Mouse (Mus musculus): Measurements from ENCODE around the gene Ttpal. TPM values are rescaled to one million over a fixed set of nuclear protein-coding genes. Genes with fewer than 3 reads are reported as not detected.
"Not testable (repeated sequence)": the region's sequence is repeated elsewhere in the genome, so short reads cannot be mapped to it uniquely, and the experiment has no call there.

The Ttpal gene
- polyA plus RNA-seq, 1 experiment, result 40.7 TPM

DNA sequence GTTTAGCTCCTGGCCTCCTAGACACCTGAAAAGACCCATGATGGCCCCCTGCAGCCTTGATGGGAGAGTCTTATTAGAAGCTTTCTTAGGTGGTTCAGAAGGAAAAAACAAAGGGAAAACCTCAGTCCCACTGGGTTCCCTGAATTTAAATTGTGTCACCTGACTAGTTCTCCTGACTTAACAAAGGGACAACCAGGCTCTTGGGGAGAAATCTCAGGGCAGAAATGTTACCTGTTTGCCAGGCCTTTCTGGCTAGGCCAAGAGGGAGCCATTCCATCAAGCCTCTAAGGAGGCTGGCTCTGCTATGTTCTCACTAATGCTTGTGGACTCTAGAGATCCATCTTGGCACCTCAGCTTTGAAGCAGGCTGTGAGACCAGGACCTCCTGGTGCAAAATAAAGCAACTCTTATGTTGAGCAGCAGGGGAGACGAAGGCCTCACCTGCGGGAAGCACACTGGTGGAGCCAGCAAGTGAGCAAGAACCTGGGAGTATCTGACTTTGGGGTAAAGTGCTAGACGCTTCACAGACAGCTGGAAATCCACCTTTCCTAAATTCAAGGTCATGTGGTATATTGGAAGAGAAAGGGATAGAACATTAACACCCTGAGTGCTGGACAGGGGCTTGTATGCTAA, 15.2 kb downstream of the Ttpal start:
- H3K27ac ChIP-seq (ENCODE audit: insufficient read depth, low read length), result no peak overlapping the region
- TF ChIP-seq POLR2A (IDR thresholded peaks at IDR 0.05; ENCODE audit: low read depth, low read length) (no peak), CTCF (IDR thresholded peaks at IDR 0.05; ENCODE audit: borderline replicate concordance, insufficient read depth, low read length) (no peak)
- H3K4me1 ChIP-seq (ENCODE audit: control insufficient read depth, insufficient read depth, low read length), result 0 out of 2 replicates have a peak, but pooled peaks cover under 1% of the 10 kb centered on the region
- no peak overlapping the region for H3K4me3 ChIP-seq (ENCODE audit: insufficient read depth, low read length)

GRCm38 (mm10) chr2:163617874-163618273, 15.8 kb downstream of the Ttpal start:
- Histone ChIP-seq H3K27ac (ENCODE audit: insufficient read depth, low read length) (no peak overlapping the region), H3K4me1 (ENCODE audit: control insufficient read depth, insufficient read depth, low read length) (0 out of 2 replicates have a peak, but pooled peaks cover 2% of the 10 kb centered on the region), H3K4me3 (ENCODE audit: insufficient read depth, low read length) (no peak overlapping the region)
- TF ChIP-seq CTCF (IDR thresholded peaks at IDR 0.05; ENCODE audit: borderline replicate concordance, insufficient read depth, low read length) (no peak), POLR2A (IDR thresholded peaks at IDR 0.05; ENCODE audit: low read depth, low read length) (no peak)

DNA sequence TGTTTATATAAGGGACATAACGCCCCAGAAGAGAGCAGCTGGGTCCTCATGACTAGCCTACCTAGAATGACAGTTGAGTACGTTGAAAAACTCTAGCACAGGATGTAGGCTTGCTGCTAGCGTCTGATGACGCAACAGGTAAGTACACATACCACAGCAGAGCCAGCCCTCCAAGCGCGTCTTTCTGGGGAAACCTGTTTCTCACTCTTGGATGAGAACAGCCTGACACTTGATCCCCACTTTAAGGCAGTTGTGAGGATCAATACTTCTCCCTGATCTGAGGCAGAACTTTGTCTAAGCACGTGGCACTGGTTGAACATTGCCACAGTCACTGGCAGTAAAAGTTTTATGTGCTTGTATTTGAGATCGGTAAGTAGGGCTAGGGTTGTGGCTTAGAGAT, 18.3 kb downstream of the Ttpal start:
- H3K27ac ChIP-seq (ENCODE audit: insufficient read depth, low read length), result no peak overlapping the region
- H3K4me3 ChIP-seq (ENCODE audit: insufficient read depth, low read length), result no peak overlapping the region
- TF ChIP-seq CTCF (IDR thresholded peaks at IDR 0.05; ENCODE audit: borderline replicate concordance, insufficient read depth, low read length) (no peak), POLR2A (IDR thresholded peaks at IDR 0.05; ENCODE audit: low read depth, low read length) (no peak)
- 0 out of 2 replicates have a peak, but pooled peaks cover 2% of the 10 kb centered on the region for H3K4me1 ChIP-seq (ENCODE audit: control insufficient read depth, insufficient read depth, low read length)

DNA sequence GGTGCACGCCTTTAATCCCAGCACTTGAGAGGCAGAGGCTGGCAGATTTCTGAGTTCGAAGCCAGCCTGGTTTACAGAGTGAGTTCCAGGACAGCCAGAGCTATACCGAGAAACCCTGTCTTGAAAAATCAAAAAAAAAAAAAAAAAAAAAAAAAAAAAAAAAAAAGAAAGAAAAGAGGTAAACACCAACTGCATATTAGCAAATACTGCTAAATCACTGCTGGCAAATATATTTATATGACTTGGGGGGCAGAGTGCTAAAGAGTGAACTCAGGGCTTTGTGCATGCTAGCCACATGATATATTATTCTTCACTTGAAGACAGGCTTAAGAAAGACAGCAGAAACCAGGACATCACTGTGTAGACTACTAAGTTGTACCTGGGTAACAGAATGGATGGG, 19.3 kb downstream of the Ttpal start:
- not testable (repeated sequence) for H3K4me3 ChIP-seq (ENCODE audit: insufficient read depth, low read length); H3K4me1 ChIP-seq (ENCODE audit: control insufficient read depth, insufficient read depth, low read length); H3K27ac ChIP-seq (ENCODE audit: insufficient read depth, low read length)

GRCm38 (mm10) chr2:163631223-163631622, 29.1 kb downstream of the Ttpal start:
- no peak overlapping the region for H3K27ac ChIP-seq (ENCODE audit: insufficient read depth, low read length)
- no peaks in the 10 kb centered on the region for H3K4me1 ChIP-seq (ENCODE audit: control insufficient read depth, insufficient read depth, low read length)
- no peak overlapping the region for H3K4me3 ChIP-seq (ENCODE audit: insufficient read depth, low read length)
- no peak for TF ChIP-seq CTCF (IDR thresholded peaks at IDR 0.05; ENCODE audit: borderline replicate concordance, insufficient read depth, low read length)
- TF ChIP-seq POLR2A (IDR thresholded peaks at IDR 0.05; ENCODE audit: low read depth, low read length), result no peak

DNA sequence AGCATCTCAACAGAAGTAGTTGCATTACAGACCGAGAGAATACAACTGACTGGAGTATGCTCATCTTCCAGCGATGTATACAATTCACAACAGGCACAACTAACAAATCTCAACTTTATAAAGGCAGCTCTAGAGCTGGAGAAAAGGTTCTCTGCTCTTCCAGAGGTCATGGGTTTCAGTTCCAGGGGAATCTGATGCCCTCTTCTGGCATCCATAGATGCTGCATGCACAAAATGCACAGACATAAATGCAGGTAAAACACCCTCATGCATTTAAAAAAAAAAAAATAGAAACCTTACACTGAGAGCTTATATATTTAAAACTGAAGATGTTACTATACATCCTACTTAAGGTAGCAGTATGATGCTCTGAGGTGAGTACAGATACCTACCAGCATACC, 29.6 kb downstream of the Ttpal start:
- H3K27ac ChIP-seq (ENCODE audit: insufficient read depth, low read length), result no peak overlapping the region
- no peaks in the 10 kb centered on the region for H3K4me1 ChIP-seq (ENCODE audit: control insufficient read depth, insufficient read depth, low read length)
- no peak for TF ChIP-seq POLR2A (IDR thresholded peaks at IDR 0.05; ENCODE audit: low read depth, low read length)
- no peak for TF ChIP-seq CTCF (IDR thresholded peaks at IDR 0.05; ENCODE audit: borderline replicate concordance, insufficient read depth, low read length)
- no peak overlapping the region for H3K4me3 ChIP-seq (ENCODE audit: insufficient read depth, low read length)

DNA sequence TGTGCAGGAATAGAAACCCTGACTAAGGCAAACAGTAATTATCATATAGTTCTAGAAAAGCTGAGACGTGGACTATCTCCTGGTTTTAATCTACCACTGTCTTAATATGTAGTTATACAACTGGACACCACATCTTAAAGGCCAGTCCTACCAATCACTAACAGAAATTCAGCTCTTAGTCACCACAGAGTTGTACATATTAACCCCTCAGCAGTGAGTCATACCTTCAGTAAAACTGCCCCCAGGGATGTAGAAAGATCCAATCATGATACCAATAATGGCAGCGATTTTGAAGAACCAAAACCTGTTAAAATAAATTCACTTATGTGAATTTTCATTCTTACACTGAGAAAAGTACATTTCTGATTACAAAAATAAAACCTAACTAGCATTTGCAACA, 32.1 kb downstream of the Ttpal start:
- Histone ChIP-seq H3K27ac (ENCODE audit: insufficient read depth, low read length) (no peak overlapping the region), H3K4me1 (ENCODE audit: control insufficient read depth, insufficient read depth, low read length) (no peaks in the 10 kb centered on the region; the same call in 1 of the 2 replicates), H3K4me3 (ENCODE audit: insufficient read depth, low read length) (no peak overlapping the region)
- TF ChIP-seq CTCF (IDR thresholded peaks at IDR 0.05; ENCODE audit: borderline replicate concordance, insufficient read depth, low read length) (no peak), POLR2A (IDR thresholded peaks at IDR 0.05; ENCODE audit: low read depth, low read length) (no peak)

DNA sequence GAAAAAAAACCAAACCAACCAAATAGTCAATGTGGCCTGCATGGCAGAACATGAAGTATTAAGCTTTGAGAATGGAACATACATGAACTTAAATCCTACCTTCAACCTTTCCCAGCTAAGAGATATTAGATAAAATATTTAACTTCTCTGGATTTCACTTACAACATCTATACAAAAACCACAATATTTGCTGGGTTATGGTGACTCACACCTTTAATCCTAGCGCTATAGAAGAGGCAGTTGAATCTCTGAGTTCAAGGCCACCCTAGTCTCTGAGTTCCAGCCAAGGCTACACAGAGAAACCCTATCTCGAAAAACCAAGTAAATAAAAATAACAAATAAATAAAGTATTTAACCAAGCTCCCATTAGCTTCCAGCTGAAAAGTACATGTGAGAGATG, 33.9 kb downstream of the Ttpal start:
- Histone ChIP-seq H3K27ac (ENCODE audit: insufficient read depth, low read length) (no peak overlapping the region), H3K4me1 (ENCODE audit: control insufficient read depth, insufficient read depth, low read length) (no peaks in the 10 kb centered on the region; the same call in 1 of the 2 replicates), H3K4me3 (ENCODE audit: insufficient read depth, low read length) (no peak overlapping the region)
- TF ChIP-seq POLR2A (IDR thresholded peaks at IDR 0.05; ENCODE audit: low read depth, low read length), result no peak
- no peak for TF ChIP-seq CTCF (IDR thresholded peaks at IDR 0.05; ENCODE audit: borderline replicate concordance, insufficient read depth, low read length)

- no peaks in the 10 kb centered on the region; the same call in 1 of the 2 replicates for H3K4me1 ChIP-seq (ENCODE audit: control insufficient read depth, insufficient read depth, low read length)
- no peak for TF ChIP-seq CTCF (IDR thresholded peaks at IDR 0.05; ENCODE audit: borderline replicate concordance, insufficient read depth, low read length)
- TF ChIP-seq POLR2A (IDR thresholded peaks at IDR 0.05; ENCODE audit: low read depth, low read length), result no peak
- no peak overlapping the region for H3K4me3 ChIP-seq (ENCODE audit: insufficient read depth, low read length)
- H3K27ac ChIP-seq (ENCODE audit: insufficient read depth, low read length), result no peak overlapping the region
Observed at GRCm38 (mm10) chr2:163637655-163638266, 35.6 kb downstream of the Ttpal start.

DNA sequence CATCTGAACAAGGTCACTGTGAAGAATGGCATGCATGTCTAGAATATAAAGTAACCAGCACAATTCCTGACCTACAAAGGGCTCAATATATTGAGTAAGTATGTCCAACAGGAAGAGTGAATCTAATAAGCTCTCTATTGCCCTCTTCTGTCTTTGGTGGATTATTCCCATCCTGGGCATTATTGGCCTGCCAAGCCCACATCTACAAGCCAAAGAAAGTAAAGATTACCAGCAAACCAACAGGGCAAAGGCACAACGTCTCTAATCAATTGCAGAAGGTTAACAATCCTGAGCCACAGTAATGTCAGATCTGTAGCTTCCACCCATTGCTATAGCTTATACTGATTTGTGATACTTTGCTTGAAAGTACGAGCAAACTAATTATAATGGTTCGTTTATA, 38.4 kb downstream of the Ttpal start:
- H3K27ac ChIP-seq (ENCODE audit: insufficient read depth, low read length), result no peak overlapping the region
- no peak overlapping the region for H3K4me3 ChIP-seq (ENCODE audit: insufficient read depth, low read length)
- TF ChIP-seq POLR2A (IDR thresholded peaks at IDR 0.05; ENCODE audit: low read depth, low read length) (no peak), CTCF (IDR thresholded peaks at IDR 0.05; ENCODE audit: borderline replicate concordance, insufficient read depth, low read length) (no peak)
- H3K4me1 ChIP-seq (ENCODE audit: control insufficient read depth, insufficient read depth, low read length), result peaks cover 2% of the 10 kb centered on the region; the same call in 1 of the 2 replicates

Measured in embryonic fibroblast, embryonic 13.5 days (primary cell).